Mouse (Mus musculus) intestine, embryonic 16.5 days (tissue): ENCODE measurements around the gene Tmem86a. TPM values are rescaled to one million over a fixed set of nuclear protein-coding genes. Genes with fewer than 3 reads are reported as not detected.

Experiments used
- ATAC-seq: fragments of 200-750 bp; cut with Nextera tagmentation; 2 replicates; pipeline ENCODE4 v1.8.0; 2017; ENCODE audit warnings: moderate TSS enrichment, moderate library complexity
- H3K27ac ChIP-seq: fragments of 300-500 bp; sonication (generic); 2 replicates; pipeline ENCODE4 v1.5.1; 2014; ENCODE audit warnings: mild to moderate bottlenecking, low read length
- H3K27me3 ChIP-seq: fragments of 300-500 bp; sonication (generic); replicated peaks from 2 replicates; pipeline ENCODE4 v1.6.1; 2014; ENCODE audit warnings: low read length, control low read depth, mixed read lengths; ENCODE audit not compliant: control insufficient read depth, insufficient read depth
- H3K36me3 ChIP-seq: fragments of 300-500 bp; sonication (generic); 2 replicates; pipeline ENCODE4 v1.6.1; 2014; ENCODE audit warnings: low read length, control low read depth; ENCODE audit not compliant: control insufficient read depth, insufficient read depth
- H3K4me1 ChIP-seq: fragments of 300-500 bp; sonication (generic); 2 replicates; pipeline ENCODE4 v1.6.1; 2014; ENCODE audit warnings: low read length, control low read depth, mixed read lengths; ENCODE audit not compliant: control insufficient read depth, insufficient read depth
- H3K4me2 ChIP-seq: fragments of 300-500 bp; sonication (generic); 2 replicates; pipeline ENCODE4 v1.6.1; 2014; ENCODE audit warnings: low read depth, low read length, control low read depth
- H3K4me3 ChIP-seq: fragments of 300-500 bp; sonication (generic); 2 replicates; pipeline ENCODE4 v1.5.1; 2014; ENCODE audit warnings: mild to moderate bottlenecking, low read length
- H3K9ac ChIP-seq: fragments of 300-500 bp; sonication (generic); 2 replicates; pipeline ENCODE4 v1.6.1; 2014; ENCODE audit warnings: low read depth, low read length
- H3K9me3 ChIP-seq: fragments of 300-500 bp; sonication (generic); 2 replicates; pipeline ENCODE4 v1.6.1; 2016; ENCODE audit warnings: low read length, control low read depth; ENCODE audit not compliant: control insufficient read depth
- WGBS: fragments of 180-500 bp; shearing (Covaris S2); extraction: QIAGEN DNeasy Blood & Tissue Kit; methylation state at CpG from one replicate; pipeline ENCODE4 v1.1.7; 2014; 5-methylcytosine and 5-hydroxymethylcytosine counted together
- polyA plus RNA-seq: library from polyadenylated mRNA; unstranded; fragments of >200 nt; fragmentation: Nextera tagmentation; extraction: Ambion mirVana; gene quantifications from 2 replicates; pipeline ENCODE4 v1.2.1, GENCODE M21; 2015

Gene Tmem86a
- polyA plus RNA-seq, 1 experiment from 2014 or later, result 59.3 TPM

DNA sequence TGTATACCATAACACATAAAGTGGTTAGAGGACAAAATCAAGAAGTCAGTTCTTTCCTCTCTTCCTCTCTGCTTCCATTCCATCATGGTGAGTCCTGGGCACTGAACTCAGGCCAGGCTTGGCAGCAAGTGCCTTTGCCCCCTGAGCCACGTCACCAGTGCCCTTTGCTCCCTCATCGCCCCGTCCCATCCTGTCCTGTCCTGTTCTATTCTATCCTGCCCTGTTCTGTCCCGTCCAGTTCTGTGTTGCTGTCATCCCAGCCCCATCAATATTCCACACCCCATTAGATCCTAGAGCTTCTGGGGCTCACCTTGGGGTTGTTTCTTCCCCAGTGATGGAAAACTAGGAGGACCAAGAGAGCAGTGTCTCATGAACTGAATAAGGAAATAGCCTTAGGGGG lies 8.3 kb upstream of the Tmem86a start:
- WGBS, result 74% methylated on average over 4 of the region's 4 CpGs
- no peak overlapping the region for H3K9ac ChIP-seq
- H3K27ac ChIP-seq, result peak overlapping the region; percentile 83
- H3K4me1 ChIP-seq, result peaks cover 12% of the 10 kb centered on the region
- no peaks in the 10 kb centered on the region for H3K9me3 ChIP-seq
- no peak overlapping the region for H3K4me3 ChIP-seq
- no peaks in the 10 kb centered on the region for H3K36me3 ChIP-seq
- ATAC-seq, result peak; percentile 50
- H3K27me3 ChIP-seq, result no peaks in the 10 kb centered on the region
- H3K4me2 ChIP-seq, result no peak overlapping the region

GRCm38 (mm10) chr7:47042823-47043490 lies 7.4 kb upstream of the Tmem86a start:
- 40% methylated on average over 6 of the region's 6 CpGs for WGBS
- Histone ChIP-seq H3K36me3 (no peaks in the 10 kb centered on the region), H3K27me3 (no peaks in the 10 kb centered on the region), H3K27ac (peak overlapping the region; percentile 83), H3K4me3 (no peak overlapping the region), H3K9ac (peak overlapping the region; percentile 44; the same call in 1 of the 2 replicates), H3K4me2 (no peak overlapping the region), H3K9me3 (no peaks in the 10 kb centered on the region), H3K4me1 (peaks cover 12% of the 10 kb centered on the region)
- peak; percentile 65 for ATAC-seq

GRCm38 (mm10) chr7:47050766-47051165 lies 365 bp downstream of the Tmem86a start:
- peak; percentile 69 for ATAC-seq
- peak overlapping the region; percentile 91 for H3K4me2 ChIP-seq
- peaks cover 26% of the 10 kb centered on the region for H3K4me1 ChIP-seq
- H3K27me3 ChIP-seq, result no peaks in the 10 kb centered on the region
- H3K9me3 ChIP-seq, result no peaks in the 10 kb centered on the region
- peak overlapping the region; percentile 98 for H3K27ac ChIP-seq
- H3K9ac ChIP-seq, result peak overlapping the region; percentile 93
- peak overlapping the region; percentile 92 for H3K4me3 ChIP-seq
- H3K36me3 ChIP-seq, result peaks cover 10% of the 10 kb centered on the region; the same call in 1 of the 2 replicates
- WGBS, result under 1% methylated on average over 34 of the region's 34 CpGs

DNA sequence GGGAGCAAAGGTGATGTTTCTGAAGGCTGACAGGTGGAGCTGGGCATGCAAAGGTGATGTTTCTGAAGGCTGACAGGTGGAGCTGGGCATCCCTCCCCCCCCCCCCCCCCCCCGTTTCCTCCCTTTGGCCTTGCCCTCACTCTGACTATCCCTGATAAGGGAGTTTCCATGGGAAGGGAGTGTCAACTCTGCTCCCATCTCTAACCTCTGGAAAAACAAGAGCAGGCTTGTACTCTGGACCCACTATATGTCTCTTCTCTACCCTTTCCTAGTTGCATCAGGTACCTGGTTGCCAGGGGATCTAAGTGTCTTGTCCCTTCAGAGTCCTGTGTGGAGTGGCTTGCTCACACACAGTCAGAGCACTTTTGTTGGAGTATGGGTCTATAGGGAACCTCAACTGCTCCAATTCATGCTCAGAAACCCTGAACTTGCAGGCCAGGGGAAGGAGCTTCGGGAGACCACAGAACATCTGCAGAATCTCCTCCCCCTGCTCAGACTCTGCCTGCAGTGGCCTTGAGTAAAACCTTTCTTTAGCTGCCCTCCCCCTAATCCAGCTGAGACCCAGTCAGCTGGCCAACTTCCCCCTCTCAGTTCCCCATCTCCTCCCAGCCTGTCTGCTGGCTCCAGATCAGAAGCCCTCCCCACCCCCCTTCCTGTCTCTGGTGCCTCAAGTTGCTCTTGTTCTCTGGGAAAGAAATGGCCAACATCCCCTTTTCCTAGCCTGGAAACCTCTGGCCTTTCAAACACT lies 1.2 kb downstream of the Tmem86a start:
- H3K9ac ChIP-seq, result peak overlapping the region; percentile 93
- peaks cover 29% of the 10 kb centered on the region for H3K4me1 ChIP-seq
- ATAC-seq, result peak; percentile 70
- H3K36me3 ChIP-seq, result peaks cover 10% of the 10 kb centered on the region; the same call in 1 of the 2 replicates
- no peaks in the 10 kb centered on the region for H3K27me3 ChIP-seq
- peak overlapping the region; percentile 92 for H3K4me3 ChIP-seq
- peak overlapping the region; percentile 91 for H3K4me2 ChIP-seq
- H3K27ac ChIP-seq, result peak overlapping the region; percentile 98
- 2% methylated on average over 2 of the region's 2 CpGs for WGBS
- H3K9me3 ChIP-seq, result no peaks in the 10 kb centered on the region

GRCm38 (mm10) chr7:47052276-47052675 lies 1.9 kb downstream of the Tmem86a start:
- H3K36me3 ChIP-seq, result peaks cover 10% of the 10 kb centered on the region; the same call in 1 of the 2 replicates
- H3K27me3 ChIP-seq, result no peaks in the 10 kb centered on the region
- no peaks in the 10 kb centered on the region for H3K9me3 ChIP-seq
- no peak for ATAC-seq
- peak overlapping the region; percentile 91 for H3K4me2 ChIP-seq
- peak overlapping the region; percentile 66 for H3K9ac ChIP-seq
- H3K4me3 ChIP-seq, result peak overlapping the region; percentile 92
- peak overlapping the region; percentile 98 for H3K27ac ChIP-seq
- peaks cover 29% of the 10 kb centered on the region for H3K4me1 ChIP-seq
- WGBS, result 16% methylated on average over 3 of the region's 3 CpGs

GRCm38 (mm10) chr7:47053287-47053686 lies 2.9 kb downstream of the Tmem86a start:
- no peak overlapping the region for H3K27ac ChIP-seq
- 0 out of 2 replicates have a peak overlapping the region, but pooled peaks have one; percentile 66 for H3K9ac ChIP-seq
- H3K9me3 ChIP-seq, result no peaks in the 10 kb centered on the region
- H3K36me3 ChIP-seq, result peaks cover 10% of the 10 kb centered on the region; the same call in 1 of the 2 replicates
- H3K4me1 ChIP-seq, result peaks cover 29% of the 10 kb centered on the region
- no peak for ATAC-seq
- H3K4me3 ChIP-seq, result no peak overlapping the region
- H3K4me2 ChIP-seq, result no peak overlapping the region
- 95% methylated on average over 15 of the region's 15 CpGs for WGBS
- no peaks in the 10 kb centered on the region for H3K27me3 ChIP-seq

DNA sequence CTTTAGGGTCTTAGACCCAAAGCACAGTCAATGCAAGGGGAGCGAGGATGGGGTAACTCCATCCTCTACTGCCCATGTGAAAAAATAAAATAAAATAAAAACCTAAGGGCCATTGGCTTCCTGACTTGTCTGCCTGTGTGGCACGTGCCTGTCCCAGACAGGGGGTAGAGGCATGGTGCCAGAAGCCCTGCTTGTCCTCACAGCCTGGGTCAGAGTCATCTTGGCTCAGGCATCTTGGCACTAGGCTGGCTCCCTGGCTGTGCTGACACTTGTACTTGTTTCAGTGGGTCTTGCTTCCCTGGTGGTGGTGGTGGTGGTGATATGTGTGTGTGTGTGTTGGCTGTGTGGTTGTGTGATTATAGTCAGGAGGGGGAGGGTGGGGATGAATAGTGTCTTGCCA lies 4.3 kb downstream of the Tmem86a start:
- 77% methylated on average over 2 of the region's 2 CpGs for WGBS
- Histone ChIP-seq H3K4me2 (no peak overlapping the region), H3K27ac (no peak overlapping the region), H3K9ac (no peak overlapping the region), H3K36me3 (peaks cover 10% of the 10 kb centered on the region; the same call in 1 of the 2 replicates), H3K4me3 (no peak overlapping the region), H3K4me1 (peaks cover 29% of the 10 kb centered on the region), H3K27me3 (no peaks in the 10 kb centered on the region), H3K9me3 (no peaks in the 10 kb centered on the region)
- ATAC-seq, result no peak

DNA sequence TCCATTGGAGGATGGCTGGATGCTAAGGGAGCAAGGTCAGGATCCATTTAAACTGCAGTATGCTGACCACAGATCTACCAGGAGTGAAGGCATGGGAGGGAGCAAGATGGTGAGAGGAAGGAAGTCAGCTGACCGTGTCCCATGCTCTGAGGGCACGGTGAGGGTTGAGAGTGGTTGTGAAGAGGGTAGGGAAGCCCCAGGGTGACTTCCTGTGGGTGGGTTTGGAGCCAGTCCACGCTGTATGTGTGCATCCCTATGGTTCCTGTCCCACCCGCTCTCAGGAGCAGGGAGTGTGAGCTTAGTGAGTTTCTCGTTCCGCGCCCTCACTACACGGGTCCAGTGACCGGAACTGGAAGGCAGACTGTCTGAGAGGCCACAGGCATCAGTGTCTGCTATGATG lies 5.3 kb downstream of the Tmem86a start:
- no peaks in the 10 kb centered on the region for H3K9me3 ChIP-seq
- no peak overlapping the region for H3K27ac ChIP-seq
- no peaks in the 10 kb centered on the region for H3K27me3 ChIP-seq
- WGBS, result 71% methylated on average over 9 of the region's 9 CpGs
- ATAC-seq, result no peak
- no peak overlapping the region for H3K4me2 ChIP-seq
- no peak overlapping the region for H3K9ac ChIP-seq
- peaks cover 10% of the 10 kb centered on the region; the same call in 1 of the 2 replicates for H3K36me3 ChIP-seq
- peaks cover 24% of the 10 kb centered on the region for H3K4me1 ChIP-seq
- no peak overlapping the region for H3K4me3 ChIP-seq

DNA sequence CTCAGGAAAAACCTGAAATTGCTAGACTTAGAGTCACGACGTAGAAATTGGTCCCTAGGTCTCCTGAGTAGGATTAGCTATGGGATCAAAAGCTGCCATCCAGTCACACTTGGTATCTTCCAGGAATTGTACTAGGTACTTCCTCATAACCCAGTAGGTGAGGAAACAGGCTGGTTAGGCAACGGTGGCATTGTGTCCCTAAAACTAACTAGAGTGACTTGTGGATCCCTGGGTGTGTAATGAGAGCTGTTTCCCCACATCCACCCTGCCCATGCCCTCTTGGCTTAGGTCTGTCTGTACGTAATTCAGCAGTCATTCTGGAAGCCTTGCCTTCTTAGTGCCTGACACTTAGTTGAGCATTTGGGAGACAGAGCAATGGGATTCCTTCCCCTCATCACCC lies 5.9 kb downstream of the Tmem86a start:
- Histone ChIP-seq H3K27me3 (no peaks in the 10 kb centered on the region), H3K4me1 (peaks cover 21% of the 10 kb centered on the region), H3K4me3 (no peak overlapping the region), H3K9me3 (no peaks in the 10 kb centered on the region), H3K36me3 (peaks cover 10% of the 10 kb centered on the region; the same call in 1 of the 2 replicates), H3K9ac (no peak overlapping the region), H3K4me2 (no peak overlapping the region), H3K27ac (no peak overlapping the region)
- ATAC-seq, result no peak
- 81% methylated on average over 4 of the region's 4 CpGs for WGBS
